Comparison of ENCODE assay signal across 27 mouse cellular contexts in the genomic region with DNA sequence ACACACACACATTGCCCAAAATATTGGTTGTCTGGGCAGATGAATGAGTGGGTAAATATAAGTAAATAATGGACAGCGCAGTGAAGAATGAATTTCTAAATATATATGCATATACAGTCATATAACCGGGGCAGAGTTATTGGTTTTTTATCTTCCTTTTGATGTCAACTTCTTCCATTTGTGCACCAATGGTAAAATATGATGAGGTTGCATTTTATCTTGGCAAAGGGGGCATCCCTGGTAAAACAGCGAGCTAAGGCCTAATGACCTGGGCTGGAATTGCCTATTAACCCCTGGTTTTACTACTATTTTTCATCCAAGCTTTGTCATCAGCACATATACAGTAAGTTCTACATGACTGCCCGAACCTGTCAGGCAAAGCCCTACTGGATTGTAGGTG.
"Had no signal": no experiment of that assay in that cellular context is flagged by ENCODE, and none has a peak within 500 bp of the region (broad histone marks: within the 10 kb centered on the region; RNA-seq: fewer than 3 reads in every experiment).

No protein-coding gene starts in this region.

- H3K9me3 ChIP-seq: embryonic facial prominence, embryonic 10.5 days; embryonic facial prominence, embryonic 12.5 days; embryonic facial prominence, embryonic 13.5 days; embryonic facial prominence, embryonic 15.5 days; forebrain, embryonic 10.5 days; forebrain, embryonic 12.5 days; forebrain, embryonic 13.5 days; forebrain, embryonic 15.5 days; heart, embryonic 10.5 days had no signal

- H3K9ac ChIP-seq: embryonic facial prominence, embryonic 12.5 days; embryonic facial prominence, embryonic 13.5 days; embryonic facial prominence, embryonic 15.5 days; forebrain, embryonic 12.5 days; forebrain, embryonic 13.5 days; forebrain, embryonic 15.5 days; forebrain, postnatal 0 days had no signal

- H3K36me3 ChIP-seq: embryonic facial prominence, embryonic 10.5 days; embryonic facial prominence, embryonic 12.5 days; embryonic facial prominence, embryonic 13.5 days; embryonic facial prominence, embryonic 15.5 days; forebrain, embryonic 10.5 days; forebrain, embryonic 12.5 days; forebrain, embryonic 15.5 days; heart, embryonic 10.5 days had no signal

- H3K27me3 ChIP-seq: forebrain, embryonic 13.5 days had no signal

- DNase-seq: cerebellum, adult 9-11 months; cerebellum, postnatal 10 days; cerebellum, postnatal 14 days; cerebellum, postnatal 25 days; cerebellum, postnatal 36 days; embryo, embryonic 11 days; forebrain, postnatal 0 days; gastrocnemius, adult 2 months; gastrocnemius, postnatal 10 days; gastrocnemius, postnatal 14 days; gastrocnemius, postnatal 25 days; gastrocnemius, postnatal 36 days; heart, adult 11 months; heart, adult 18-20 months; heart, adult 2 months had no signal

- H3K27ac ChIP-seq: embryonic facial prominence, embryonic 10.5 days; embryonic facial prominence, embryonic 12.5 days; embryonic facial prominence, embryonic 13.5 days; embryonic facial prominence, embryonic 15.5 days; forebrain, embryonic 10.5 days; forebrain, embryonic 12.5 days; forebrain, embryonic 13.5 days; forebrain, embryonic 15.5 days; gastrocnemius, adult 2 months; heart, adult 2 months; heart, embryonic 10.5 days had no signal

- H3K4me2 ChIP-seq: embryonic facial prominence, embryonic 12.5 days; embryonic facial prominence, embryonic 13.5 days; embryonic facial prominence, embryonic 15.5 days; forebrain, embryonic 12.5 days; forebrain, embryonic 13.5 days; forebrain, embryonic 15.5 days had no signal

- H3K4me3 ChIP-seq: embryonic facial prominence, embryonic 10.5 days; embryonic facial prominence, embryonic 12.5 days; embryonic facial prominence, embryonic 13.5 days; embryonic facial prominence, embryonic 15.5 days; erythroblast, embryonic 14.5 days; forebrain, embryonic 10.5 days; forebrain, embryonic 12.5 days; forebrain, embryonic 13.5 days; forebrain, embryonic 15.5 days; gastrocnemius, adult 2 months; heart, adult 2 months; heart, embryonic 10.5 days had no signal

- ATAC-seq: forebrain, embryonic 13.5 days; forebrain, embryonic 14.5 days; forebrain, embryonic 15.5 days; forebrain, embryonic 16.5 days; forebrain, postnatal 0 days had no signal
